ENCODE assay signal across 18 mouse cellular contexts in genomic region chr13:113436288-113436687, GRCm38 (mm10).
DNase-seq lines count a peak whose midpoint lies in the region; ATAC-seq lines count a peak whose summit lies in the region.
"Had no signal": no experiment of that assay in that cellular context is flagged by ENCODE, and none has a peak within 500 bp of the region (broad histone marks: within the 10 kb centered on the region; RNA-seq: fewer than 3 reads in every experiment).

No protein-coding gene starts in this region.

- DNase-seq in heart, adult 11 months, result peak; percentile 64
- DNase-seq in heart, postnatal 4 days, result no peak
- no peak for DNase-seq in embryo, embryonic 10 days (ENCODE audit: low spot score)
- no peak for DNase-seq in adrenal gland, adult 18-20 months (ENCODE audit: low spot score in 2 of 2)
- DNase-seq: adrenal gland, postnatal 10 days; adrenal gland, postnatal 36 days; cerebellum, adult 18-20 months; cerebellum, adult 9-10 months; cerebellum, postnatal 14 days; embryo, embryonic 11 days; gastrocnemius, postnatal 25 days; heart, adult 18-20 months; heart, postnatal 10 days; heart, postnatal 36 days had no signal

- ATAC-seq in megakaryocyte, adult 5-6 weeks (ENCODE audit: poor library complexity, severe bottlenecking), result peak; percentile 68
- peak; percentile 81 for ATAC-seq in neutrophil, adult 5-6 weeks (ENCODE audit: extremely low read depth, insufficient number of reproducible peaks, low FRiP score, poor library complexity, severe bottlenecking)
- ATAC-seq: activated CD4-positive, CD25-positive, alpha-beta regulatory T cell, adult 4 months; forebrain, embryonic 15.5 days had no signal
